Mouse (Mus musculus): ENCODE measurements at regions not wholly inside any gene's neighbourhood (a gene's known extent, or its start where the extent isn't known, plus 50 kb on each side); places are given as distances from the start of the nearest gene placed in this dataset.

DNA sequence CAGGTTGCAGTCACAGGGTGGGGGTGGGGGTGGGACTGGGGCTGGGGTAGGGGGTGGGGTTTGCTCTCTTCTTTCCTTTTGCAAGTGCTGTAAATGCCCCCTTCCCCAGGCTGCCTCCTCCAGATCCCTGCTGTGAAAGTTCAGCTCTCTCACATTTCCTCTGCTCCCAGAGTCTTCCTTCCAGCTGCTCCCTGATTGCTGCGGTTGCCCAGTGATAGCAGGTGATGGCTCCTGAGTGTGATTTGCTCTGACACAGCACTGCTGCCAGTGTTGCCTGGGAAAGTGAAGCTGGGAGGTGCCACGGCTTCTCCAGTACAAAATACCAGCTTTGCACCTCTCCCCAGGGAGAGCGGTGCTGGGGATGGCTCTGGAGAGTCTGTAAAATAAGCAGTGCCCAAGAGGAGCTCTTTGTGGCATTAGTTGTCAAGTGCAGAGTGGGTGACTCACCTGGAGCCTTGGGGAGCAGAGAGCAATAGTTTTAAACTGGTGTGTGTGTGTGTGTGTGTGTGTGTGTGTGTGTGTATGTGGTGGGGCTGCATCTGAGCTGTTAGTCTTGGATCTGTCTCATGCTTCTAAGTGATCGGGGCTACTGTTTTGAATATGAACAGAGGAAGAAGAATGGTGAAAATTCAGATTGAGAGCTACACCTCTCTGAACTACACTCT, 461.6 kb downstream of the 1810013L24Rik start:
- no peak for ATAC-seq (ENCODE audit: insufficient number of reproducible peaks, low FRiP score, low TSS enrichment)

DNA sequence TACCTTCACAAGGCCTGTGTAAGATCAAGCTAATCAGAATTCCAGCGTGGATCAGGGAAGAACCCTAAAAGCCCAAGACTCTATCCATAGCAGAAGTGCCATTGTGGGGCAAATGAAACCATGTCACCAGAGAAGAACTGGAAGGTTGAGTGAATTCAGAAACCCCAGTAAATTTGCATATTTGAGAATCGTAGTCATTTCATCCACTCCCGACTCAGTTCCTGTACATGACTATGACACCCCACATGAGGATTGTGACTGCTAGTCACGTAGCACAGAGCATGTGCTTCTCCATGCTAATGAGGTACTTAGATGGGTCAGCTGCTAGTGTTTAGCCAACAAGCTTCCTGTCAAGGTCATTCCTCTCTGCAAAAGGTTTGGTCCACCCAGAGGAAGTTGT, 473.2 kb downstream of the 1810013L24Rik start:
- ATAC-seq (ENCODE audit: insufficient number of reproducible peaks, low FRiP score, low TSS enrichment), result no peak

DNA sequence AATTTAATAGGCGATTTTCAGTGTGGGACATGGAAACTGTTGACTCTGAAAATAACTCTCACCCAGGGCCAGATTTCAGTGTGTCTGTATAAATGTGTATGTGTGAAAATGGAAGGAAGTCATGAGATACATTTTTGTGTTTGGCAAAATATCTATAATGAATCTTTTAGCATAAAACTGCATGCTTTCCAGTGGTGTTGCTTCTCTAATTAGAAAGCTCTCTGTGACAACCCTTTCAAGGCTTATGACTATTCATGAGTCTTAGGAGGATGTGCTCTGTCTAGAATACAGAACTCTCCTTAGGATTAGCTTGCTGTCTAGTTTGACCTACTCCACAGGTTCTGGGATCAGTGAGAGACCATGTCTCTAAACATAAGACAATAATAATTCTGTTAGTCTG, 474.2 kb downstream of the 1810013L24Rik start:
- no peak for ATAC-seq (ENCODE audit: insufficient number of reproducible peaks, low FRiP score, low TSS enrichment)

DNA sequence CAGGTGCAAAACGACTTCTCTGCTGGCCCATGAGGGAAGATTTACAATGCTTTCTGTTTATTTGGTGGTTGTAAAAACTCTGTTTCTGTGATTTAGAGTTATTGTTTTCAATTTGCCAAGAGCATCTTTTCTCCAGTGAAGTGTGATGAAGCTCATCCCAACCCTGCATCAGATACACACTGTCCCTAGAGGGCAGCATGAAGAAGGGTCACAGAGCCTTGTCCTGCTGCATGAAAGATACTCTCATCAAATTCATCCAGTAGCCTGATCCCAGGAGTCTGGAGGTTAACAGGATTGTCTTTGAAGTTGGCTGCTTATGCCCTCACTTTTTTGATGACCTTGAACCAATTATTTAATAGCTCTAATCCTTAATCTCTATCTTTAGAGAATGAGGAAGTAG, 480.8 kb downstream of the 1810013L24Rik start:
- ATAC-seq (ENCODE audit: insufficient number of reproducible peaks, low FRiP score, low TSS enrichment), result no peak; the same call in 1 of the 2 replicates

DNA sequence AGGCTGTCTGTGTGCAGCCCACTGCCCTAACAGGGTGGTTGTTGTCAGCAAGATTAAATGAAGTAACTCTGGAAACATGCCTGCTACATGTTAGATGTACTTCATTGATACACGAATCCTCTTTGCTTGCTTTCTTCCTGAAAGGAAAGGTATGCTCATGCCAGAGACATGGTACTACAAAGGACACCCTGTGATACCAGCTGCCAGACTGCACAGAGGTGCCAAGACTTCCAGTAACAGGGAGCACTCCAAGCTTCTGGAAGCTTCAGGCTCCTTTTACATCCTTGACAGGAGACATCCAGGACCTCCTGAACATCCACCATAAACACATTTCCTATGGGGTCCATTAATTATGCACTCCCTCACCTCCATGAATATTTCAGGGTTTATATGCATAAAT, 505.7 kb downstream of the 1810013L24Rik start:
- no peak for ATAC-seq (ENCODE audit: insufficient number of reproducible peaks, low FRiP score, low TSS enrichment)

DNA sequence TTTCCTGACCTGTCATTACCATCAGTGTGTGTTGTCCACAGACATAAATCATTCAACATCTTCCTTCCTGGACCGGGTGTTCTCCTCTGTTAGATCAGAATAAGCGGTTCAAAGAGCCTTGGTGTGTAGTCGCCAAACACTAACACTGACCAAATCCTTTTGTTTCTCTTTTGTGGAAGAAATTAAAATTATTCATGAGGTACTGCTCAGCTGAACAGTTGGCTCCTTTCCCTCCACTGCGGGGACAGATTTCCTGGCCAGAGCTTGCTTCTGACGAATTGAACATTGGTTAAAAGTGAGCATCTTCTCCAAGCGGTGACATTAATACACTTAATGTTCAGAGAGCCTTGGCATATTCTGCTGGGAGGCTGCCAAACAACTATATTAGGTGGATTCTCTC, 506.2 kb downstream of the 1810013L24Rik start:
- ATAC-seq (ENCODE audit: insufficient number of reproducible peaks, low FRiP score, low TSS enrichment), result no peak

DNA sequence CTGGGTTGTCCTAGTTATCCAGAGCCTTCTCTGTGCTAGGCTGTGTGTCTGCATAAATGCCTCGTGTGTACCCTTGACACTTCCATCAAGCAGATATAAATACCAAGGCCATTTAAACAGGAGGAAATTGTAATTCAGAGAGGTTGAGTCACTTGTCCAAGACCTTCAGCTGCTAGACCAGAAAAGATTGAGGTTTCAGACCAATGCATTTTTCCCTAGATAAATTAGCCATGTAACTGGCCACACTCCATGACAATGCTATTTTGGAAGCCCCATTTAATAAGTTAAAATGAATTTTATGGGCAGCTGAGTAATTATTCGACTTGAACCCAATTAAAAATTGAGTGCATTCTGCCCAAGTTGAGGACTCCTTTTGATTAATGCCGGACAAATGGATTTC, 509.6 kb downstream of the 1810013L24Rik start:
- ATAC-seq (ENCODE audit: insufficient number of reproducible peaks, low FRiP score, low TSS enrichment), result no peak

DNA sequence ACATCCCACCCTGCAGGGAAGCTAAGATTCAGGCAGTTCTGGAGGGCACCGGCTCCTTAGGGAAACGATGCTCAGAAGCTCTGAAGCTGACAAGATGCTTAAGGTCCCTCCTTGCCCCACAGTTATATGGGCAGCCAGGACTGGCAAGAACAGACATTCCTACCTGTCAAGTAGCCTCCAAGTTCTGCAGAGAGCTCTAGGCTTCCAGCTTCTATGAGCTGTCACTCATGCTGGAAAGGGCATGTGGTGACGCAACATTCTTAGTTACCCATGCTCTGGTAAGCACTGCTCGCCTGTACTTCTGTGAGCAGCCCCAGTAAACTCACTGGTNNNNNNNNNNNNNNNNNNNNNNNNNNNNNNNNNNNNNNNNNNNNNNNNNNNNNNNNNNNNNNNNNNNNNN, 511.3 kb downstream of the 1810013L24Rik start:
- no peak for ATAC-seq (ENCODE audit: insufficient number of reproducible peaks, low FRiP score, low TSS enrichment)

DNA sequence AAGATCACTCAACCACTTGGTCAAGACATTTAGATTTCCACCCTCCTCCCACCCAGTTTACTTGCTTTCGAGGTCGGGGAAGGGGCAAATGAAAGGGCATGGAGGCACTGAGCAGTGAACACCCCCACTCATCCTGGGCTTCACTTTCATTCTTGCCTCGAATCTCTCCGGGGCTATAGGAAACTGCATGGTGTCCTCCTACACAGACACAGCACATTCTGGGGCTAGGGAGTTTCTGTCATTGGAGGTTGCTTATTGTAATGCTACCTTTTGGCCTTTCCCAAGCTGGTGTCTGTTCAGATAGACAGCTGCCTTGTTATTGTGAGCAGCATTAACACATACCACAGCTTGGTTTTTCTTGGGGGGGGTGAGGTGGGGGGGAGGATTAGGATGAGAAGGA, 523.9 kb downstream of the 1810013L24Rik start:
- no peak for ATAC-seq (ENCODE audit: insufficient number of reproducible peaks, low FRiP score, low TSS enrichment)

DNA sequence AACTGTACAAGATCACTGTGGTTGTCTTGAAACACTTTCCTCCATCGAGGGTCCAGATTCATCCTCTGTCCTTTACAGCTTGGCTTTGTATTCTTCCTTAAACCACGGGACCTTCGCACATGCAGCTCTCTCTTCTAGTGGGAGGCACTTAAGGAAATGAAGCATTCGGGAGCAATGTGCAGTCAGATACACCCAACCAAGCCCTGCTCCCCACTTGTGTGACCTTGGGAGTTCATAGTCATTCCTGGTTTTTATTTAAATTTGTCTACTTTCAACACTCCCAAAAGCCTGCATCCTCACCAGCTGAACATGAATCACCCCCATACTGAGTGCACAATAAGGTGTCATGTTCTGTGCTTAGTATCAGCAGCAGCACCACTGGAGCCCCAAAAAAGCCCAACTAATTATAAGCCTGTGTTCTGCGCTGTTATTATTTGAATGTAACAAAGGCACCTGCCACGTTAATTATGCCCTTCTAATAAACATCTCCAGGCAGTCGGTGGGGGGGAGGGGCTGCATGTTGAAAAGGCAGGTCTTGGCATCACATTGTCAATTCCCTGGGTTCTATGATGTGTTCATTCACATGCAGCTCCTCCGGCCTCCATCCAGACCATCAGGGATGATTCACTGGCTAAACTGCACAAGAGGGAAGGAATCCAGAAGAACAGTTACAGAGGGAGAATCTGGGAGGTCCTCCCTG, 524.6 kb downstream of the 1810013L24Rik start:
- no peak for ATAC-seq (ENCODE audit: insufficient number of reproducible peaks, low FRiP score, low TSS enrichment)

DNA sequence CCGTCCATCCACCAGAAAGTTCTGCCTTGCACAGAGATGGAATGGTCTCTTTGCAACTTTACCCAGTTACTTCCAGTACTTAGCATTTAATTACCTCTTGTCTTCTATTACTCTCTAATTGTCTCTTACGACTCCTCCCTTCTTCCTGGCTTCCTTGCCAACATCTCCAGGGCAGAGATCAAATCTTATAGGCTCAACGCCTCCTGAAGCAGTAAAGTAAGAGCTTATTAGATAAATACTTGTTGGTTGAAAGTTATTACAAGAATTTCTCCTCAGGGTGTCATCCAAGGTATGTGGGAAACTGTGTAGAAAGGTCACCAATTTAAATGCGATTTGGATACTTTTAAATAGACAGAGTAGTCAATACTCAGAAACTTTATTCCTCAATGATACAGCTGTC, 528.8 kb downstream of the 1810013L24Rik start:
- no peak for ATAC-seq (ENCODE audit: insufficient number of reproducible peaks, low FRiP score, low TSS enrichment)

DNA sequence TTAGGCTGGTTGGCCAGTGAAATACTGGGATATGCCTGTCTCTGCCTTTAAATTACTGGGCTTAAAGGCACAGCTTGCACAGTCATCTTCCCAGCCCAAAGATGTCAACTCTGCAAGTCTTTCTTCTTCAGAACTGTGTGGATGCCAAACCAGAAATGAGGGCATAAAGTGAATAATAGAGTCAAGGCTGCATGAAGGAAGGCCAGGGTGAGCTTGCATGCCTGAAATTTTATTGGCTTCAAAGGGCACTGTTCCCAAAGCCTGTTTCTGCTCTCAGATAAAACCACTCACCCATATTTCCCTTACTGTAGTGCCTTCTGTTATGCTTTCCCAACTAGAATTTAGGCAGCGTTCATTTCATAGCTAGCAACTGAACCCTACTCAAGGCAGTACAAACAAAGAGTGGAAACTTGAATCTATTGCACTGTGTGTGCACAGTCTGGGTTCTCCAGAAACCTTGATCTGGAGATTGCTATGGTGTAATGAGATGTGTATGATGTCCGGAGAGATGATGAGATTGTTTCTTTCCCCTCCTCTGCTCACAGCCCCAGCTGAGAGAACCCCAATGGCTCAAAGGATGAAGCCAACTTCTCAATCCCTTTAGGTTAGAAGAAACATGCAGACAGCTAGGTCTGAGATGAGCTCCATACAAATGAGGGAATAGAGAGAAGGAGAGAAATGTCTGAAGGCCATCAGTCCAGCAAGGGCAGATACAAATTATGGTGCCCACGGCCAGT, 529.7 kb downstream of the 1810013L24Rik start:
- no peak for ATAC-seq (ENCODE audit: insufficient number of reproducible peaks, low FRiP score, low TSS enrichment)

DNA sequence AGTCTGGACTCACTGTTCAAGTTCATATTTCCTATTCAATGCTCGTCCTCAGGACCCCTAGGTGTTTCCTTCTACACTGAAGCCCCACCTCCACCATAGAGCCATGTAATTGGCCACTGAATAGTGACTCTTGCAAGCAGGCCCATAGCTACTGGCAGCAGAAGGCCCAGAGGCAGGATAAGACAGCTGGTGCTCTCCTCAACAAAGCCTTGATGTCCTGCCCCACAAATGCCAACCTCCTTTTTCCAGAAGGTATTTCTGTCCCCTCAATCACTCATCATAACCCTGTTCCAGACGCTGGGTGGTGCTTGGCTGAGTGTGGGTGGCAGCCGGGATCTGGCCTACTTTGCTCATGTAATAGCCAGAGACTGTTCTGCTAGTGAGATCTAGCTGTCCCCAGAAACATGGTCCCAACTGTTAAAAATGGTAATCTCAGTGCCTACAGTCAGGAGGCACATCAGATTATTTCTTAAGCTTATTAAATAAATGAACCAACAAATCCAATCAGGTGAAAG, 530.9 kb downstream of the 1810013L24Rik start:
- ATAC-seq (ENCODE audit: insufficient number of reproducible peaks, low FRiP score, low TSS enrichment), result no peak

DNA sequence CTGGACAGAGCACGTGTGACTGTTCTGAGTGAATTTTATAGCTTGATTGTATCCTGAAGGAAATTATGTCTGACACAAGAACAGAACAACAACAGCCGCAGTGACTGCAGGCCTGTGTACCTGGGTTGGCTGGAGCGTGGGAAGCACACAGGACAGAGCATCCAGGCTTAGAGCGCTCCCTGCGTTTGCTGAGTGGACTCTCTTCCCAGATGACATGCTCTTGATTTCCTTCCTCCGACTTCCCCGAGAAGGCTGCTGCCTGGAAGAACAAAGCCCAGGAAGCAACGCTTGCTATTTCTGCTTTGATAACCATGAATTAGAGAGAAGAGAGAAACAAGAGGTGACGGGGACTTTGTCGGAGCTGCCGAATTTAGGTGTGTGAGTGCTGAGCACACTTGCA, 532.2 kb downstream of the 1810013L24Rik start:
- no peak for ATAC-seq (ENCODE audit: insufficient number of reproducible peaks, low FRiP score, low TSS enrichment)

DNA sequence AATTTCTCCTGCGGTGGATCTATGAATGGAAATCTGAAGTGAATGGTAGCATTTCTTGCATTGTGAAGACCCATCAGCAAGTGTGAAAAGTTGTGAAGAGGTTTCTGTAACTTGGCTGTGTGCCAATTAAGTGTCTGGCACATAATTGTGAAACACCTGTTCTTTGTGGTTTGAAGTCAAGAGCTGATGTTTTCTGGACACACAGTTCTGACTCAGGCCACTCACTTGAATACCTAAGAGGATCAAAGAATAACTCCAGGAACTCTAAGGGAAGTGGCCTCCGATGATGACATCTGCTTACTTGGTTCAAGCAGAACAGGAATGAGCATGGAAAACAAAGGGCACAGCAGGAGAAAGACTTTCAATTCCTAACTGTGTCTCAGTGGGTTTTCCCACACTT, 534.2 kb downstream of the 1810013L24Rik start:
- no peak for ATAC-seq (ENCODE audit: insufficient number of reproducible peaks, low FRiP score, low TSS enrichment)

DNA sequence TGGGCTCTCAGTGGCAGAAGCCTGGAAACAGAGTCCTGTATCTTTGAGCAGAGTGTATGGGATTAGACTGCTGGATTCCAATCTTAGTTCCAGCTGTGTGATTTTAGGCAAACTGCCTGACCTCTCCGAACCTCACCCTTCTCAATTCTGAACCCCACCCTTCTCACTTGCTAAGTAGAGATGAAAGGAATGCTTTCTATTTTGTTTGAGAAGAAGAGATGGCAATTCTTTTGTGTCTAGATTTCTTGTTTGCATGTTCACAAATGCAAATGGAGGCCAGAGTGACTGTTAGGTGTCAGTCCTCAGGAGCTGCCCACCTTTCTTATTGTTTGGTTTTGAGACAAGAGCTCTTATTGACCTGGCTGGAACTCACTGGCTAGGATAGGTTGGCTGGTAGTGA, 561.1 kb downstream of the 1810013L24Rik start:
- ATAC-seq (ENCODE audit: insufficient number of reproducible peaks, low FRiP score, low TSS enrichment), result no peak

DNA sequence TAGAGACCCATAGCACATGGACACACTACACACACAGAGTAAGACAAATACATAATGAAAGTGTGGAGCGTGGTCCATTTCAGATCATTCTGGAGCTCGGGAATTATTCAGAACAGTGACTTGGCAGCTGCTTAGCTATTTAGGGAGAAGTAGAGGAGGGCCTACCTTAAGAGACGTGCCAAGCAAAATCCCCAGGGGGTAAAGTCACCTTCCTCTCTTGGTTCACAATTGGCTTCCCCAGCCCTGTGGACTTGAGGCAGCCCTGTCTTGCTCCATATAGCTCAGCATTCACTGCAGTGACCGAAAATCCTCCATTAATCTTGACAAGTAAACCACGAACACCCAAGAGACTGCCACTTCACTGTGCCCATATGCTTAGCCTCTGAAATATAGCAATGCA, 574.8 kb downstream of the 1810013L24Rik start:
- ATAC-seq (ENCODE audit: insufficient number of reproducible peaks, low FRiP score, low TSS enrichment), result no peak

DNA sequence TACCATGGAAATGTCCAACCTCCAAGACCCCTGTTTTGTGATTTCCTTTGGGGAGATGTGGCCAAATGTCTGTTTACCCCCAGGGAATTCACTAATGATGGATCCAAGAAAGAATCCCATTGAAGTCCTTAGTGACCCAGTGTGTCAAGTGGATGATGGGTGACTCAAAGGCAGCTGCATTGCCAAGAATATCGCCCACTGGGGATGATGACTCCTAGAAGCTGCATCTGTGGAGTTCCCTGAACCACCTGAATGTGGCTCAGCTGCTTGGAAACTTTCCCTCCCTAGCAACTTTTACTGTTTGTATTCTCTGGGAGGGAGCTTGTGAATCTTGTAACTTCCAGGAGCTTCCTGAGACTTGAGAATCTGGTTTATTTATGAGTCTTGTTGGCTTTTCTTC, 578.3 kb downstream of the 1810013L24Rik start:
- ATAC-seq (ENCODE audit: insufficient number of reproducible peaks, low FRiP score, low TSS enrichment), result no peak

DNA sequence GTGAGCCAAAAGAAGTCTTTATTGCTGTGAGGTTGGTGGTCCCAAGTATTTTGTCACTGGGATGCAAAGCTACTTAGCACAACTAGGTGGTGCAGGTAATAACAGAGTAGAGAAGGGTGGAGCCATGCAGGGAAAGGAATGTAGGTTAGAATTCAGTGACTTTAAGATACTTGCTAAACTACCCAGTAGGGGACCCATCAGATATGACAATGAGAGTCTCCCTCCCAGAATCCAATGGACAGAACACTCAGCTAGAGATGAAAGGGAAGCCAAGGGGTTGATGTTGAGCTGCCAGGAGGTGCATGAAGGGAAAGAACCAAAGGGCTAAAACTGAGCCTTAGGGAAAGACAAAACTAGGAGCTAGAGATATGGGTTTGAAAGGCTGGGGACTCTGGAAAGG, 564.9 kb downstream of the Grin2a start:
- ATAC-seq (ENCODE audit: insufficient number of reproducible peaks, low FRiP score, low TSS enrichment), result no peak

DNA sequence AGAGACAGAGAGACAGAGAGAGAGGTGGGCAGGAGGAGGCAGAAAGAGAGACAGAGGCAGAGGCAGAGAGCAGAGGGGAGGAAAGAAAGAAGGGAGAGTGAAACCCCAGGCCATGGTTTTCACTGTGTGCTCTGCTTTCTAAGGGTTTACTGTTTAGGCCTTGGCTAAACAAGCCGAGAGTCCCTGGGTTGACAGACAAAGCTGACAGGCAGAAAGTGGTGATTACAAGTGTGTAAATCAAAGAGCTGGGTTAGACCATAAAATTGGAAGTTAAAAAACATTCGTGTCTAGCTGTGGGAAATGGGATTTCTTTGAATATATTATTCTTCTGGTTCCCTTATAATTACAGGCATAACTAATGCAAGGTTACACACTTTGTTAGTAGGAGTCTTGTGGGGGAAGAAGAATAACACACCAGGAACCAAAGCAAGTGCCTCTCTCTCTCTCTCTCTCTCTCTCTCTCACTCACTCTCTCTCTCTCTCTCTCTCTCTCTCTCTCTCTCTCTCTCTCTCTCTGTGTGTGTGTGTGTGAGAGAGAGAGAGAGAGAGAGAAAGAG, 556.0 kb downstream of the Grin2a start:
- no peak for ATAC-seq (ENCODE audit: insufficient number of reproducible peaks, low FRiP score, low TSS enrichment)

DNA sequence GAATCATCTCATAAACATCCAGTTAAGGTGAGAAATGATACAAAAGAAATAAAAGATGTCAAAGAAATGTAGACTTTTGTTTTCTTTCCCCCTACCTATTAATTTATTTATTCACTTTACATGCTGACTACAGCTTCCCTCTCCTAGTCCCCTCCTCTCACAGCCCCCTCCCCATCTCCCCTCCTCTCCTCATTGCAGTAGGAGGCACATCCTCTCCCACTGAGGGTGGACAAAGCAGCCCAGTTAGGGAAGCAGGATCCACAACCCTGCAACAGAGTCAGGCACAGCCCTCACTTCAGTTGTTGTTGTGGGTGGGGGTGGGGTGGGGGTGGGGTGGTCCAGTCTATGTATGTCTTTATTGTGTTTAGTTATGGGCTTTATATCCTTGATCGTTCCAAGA, 555.5 kb downstream of the Grin2a start:
- no peak for ATAC-seq (ENCODE audit: insufficient number of reproducible peaks, low FRiP score, low TSS enrichment)

Data from cerebellum, adult (tissue).